Mouse (Mus musculus) intestine, embryonic 14.5 days (tissue): Measurements from ENCODE around the gene Tm9sf1. TPM values are rescaled to one million over a fixed set of nuclear protein-coding genes. Genes with fewer than 3 reads are reported as not detected.
A peak's percentile ranks its signal among the peaks of the same experiment; 100 is the strongest.

Experiments
- ATAC-seq: fragments of 200-750 bp; cut with Nextera tagmentation; replicated peaks from 2 replicates; pipeline ENCODE4 v1.8.0; 2017; ENCODE audit warnings: low read depth, moderate number of reproducible peaks, moderate TSS enrichment, moderate library complexity; ENCODE audit not compliant: low FRiP score, low TSS enrichment
- DNase-seq: peaks from one replicate; pipeline ENCODE4 v3.0.0-alpha.2; 2018; ENCODE audit warnings: low spot score
- H3K27ac ChIP-seq: fragments of 300-500 bp; sonication (generic); 2 replicates; pipeline ENCODE4 v1.5.1; 2014; ENCODE audit warnings: low read depth, mild to moderate bottlenecking, control low read depth
- H3K27me3 ChIP-seq: fragments of 300-500 bp; sonication (generic); replicated peaks from 2 replicates; pipeline ENCODE4 v1.6.1; 2014; ENCODE audit warnings: low read length, control low read depth; ENCODE audit not compliant: control insufficient read depth, insufficient read depth
- H3K36me3 ChIP-seq: fragments of 300-500 bp; sonication (generic); 2 replicates; pipeline ENCODE4 v1.6.1; 2014; ENCODE audit warnings: low read length, control low read depth; ENCODE audit not compliant: control insufficient read depth, insufficient read depth
- H3K4me1 ChIP-seq: fragments of 300-500 bp; sonication (generic); replicated peaks from 2 replicates; pipeline ENCODE4 v1.6.1; 2014; ENCODE audit warnings: low read length, control low read depth, mixed read lengths; ENCODE audit not compliant: control insufficient read depth, insufficient read depth
- H3K4me2 ChIP-seq: fragments of 300-500 bp; sonication (generic); 2 replicates; pipeline ENCODE4 v1.6.1; 2014; ENCODE audit warnings: low read length
- H3K4me3 ChIP-seq: fragments of 300-500 bp; sonication (generic); 2 replicates; pipeline ENCODE4 v1.5.1; 2014; ENCODE audit warnings: low read depth, low read length, control low read depth, mixed read lengths
- H3K9ac ChIP-seq: fragments of 300-500 bp; sonication (generic); 2 replicates; pipeline ENCODE4 v1.6.1; 2014; ENCODE audit warnings: mild to moderate bottlenecking, low read length
- H3K9me3 ChIP-seq: fragments of 300-500 bp; sonication (generic); 2 replicates; pipeline ENCODE4 v1.6.1; 2016; ENCODE audit warnings: low read length, control low read depth; ENCODE audit not compliant: control insufficient read depth
- WGBS: fragments of 180-500 bp; shearing (Covaris S2); extraction: QIAGEN DNeasy Blood & Tissue Kit; methylation state at CpG from one replicate; pipeline ENCODE4 v1.1.7; 2014; 5-methylcytosine and 5-hydroxymethylcytosine counted together
- polyA plus RNA-seq: library from polyadenylated mRNA; unstranded; fragments of >200 nt; fragmentation: Nextera tagmentation; extraction: Ambion mirVana; gene quantifications from 2 replicates; pipeline ENCODE4 v1.2.1, GENCODE M21; 2014

Tm9sf1 gene
- 112 and 114 TPM in 2 replicates for polyA plus RNA-seq

GRCm38 (mm10) chr14:55643060-55643907 is at the start of gene Tm9sf1:
Gene Tm9sf1, minus strand, starts transcription at chr14:55643806.
- Histone ChIP-seq H3K4me2 (peak within 1 kb of the TSS; percentile 88), H3K4me3 (peak within 1 kb of the TSS; percentile 97), H3K9me3 (no peaks in the 10 kb centered on the region), H3K4me1 (peaks cover 19% of the 10 kb centered on the region), H3K9ac (peak within 1 kb of the TSS; percentile 96), H3K27ac (peak within 1 kb of the TSS; percentile 96), H3K27me3 (no peaks in the 10 kb centered on the region), H3K36me3 (peaks cover 43% of the 10 kb centered on the region)
- under 1% methylated on average over 81 of the region's 89 CpGs for WGBS
- DNase-seq (peak; percentile 96), ATAC-seq (peak; percentile 87)

GRCm38 (mm10) chr14:55689433-55689832 is 45.8 kb upstream of the Tm9sf1 start:
- no peaks in the 10 kb centered on the region for H3K36me3 ChIP-seq
- H3K4me2 ChIP-seq: no peak overlapping the region
- H3K4me1 ChIP-seq: no peaks in the 10 kb centered on the region
- no peaks in the 10 kb centered on the region for H3K9me3 ChIP-seq
- H3K4me3 ChIP-seq: no peak overlapping the region
- ATAC-seq (no peak), DNase-seq (no peak)
- 74% methylated on average over 10 of the region's 10 CpGs for WGBS
- H3K9ac ChIP-seq: no peak overlapping the region
- H3K27me3 ChIP-seq: no peaks in the 10 kb centered on the region
- H3K27ac ChIP-seq: no peak overlapping the region

- peak; percentile 13 for ATAC-seq
These were observed 38.5 kb upstream of the Tm9sf1 start for GRCm38 (mm10) chr14:55682118-55682493.

GRCm38 (mm10) chr14:55681160-55682117 is 37.8 kb upstream of the Tm9sf1 start, which contains the start of gene Tinf2:
Gene Tinf2, minus strand, starts transcription at chr14:55681820.
- Histone ChIP-seq H3K36me3 (peaks cover 42% of the 10 kb centered on the region), H3K9ac (peak within 1 kb of the TSS; percentile 63), H3K27ac (peak within 1 kb of the TSS; percentile 81), H3K4me2 (peak within 1 kb of the TSS; percentile 62), H3K4me3 (peak within 1 kb of the TSS; percentile 76), H3K9me3 (no peaks in the 10 kb centered on the region), H3K27me3 (no peaks in the 10 kb centered on the region), H3K4me1 (peaks cover 8% of the 10 kb centered on the region; the same call in 1 of the 2 replicates)
- under 1% methylated on average over 64 of the region's 66 CpGs for WGBS
- peak; percentile 98 for DNase-seq
- peak; percentile 98 for ATAC-seq

More at GRCm38 (mm10) chr14:55682118-55682493, 38.5 kb upstream of the Tm9sf1 start:
- Histone ChIP-seq H3K27me3 (no peaks in the 10 kb centered on the region), H3K36me3 (peaks cover 35% of the 10 kb centered on the region), H3K4me2 (peak overlapping the region; percentile 62), H3K4me1 (peaks cover 8% of the 10 kb centered on the region; the same call in 1 of the 2 replicates), H3K27ac (no peak overlapping the region; the same call in 1 of the 2 replicates), H3K9ac (peak overlapping the region; percentile 29; the same call in 1 of the 2 replicates), H3K4me3 (peak overlapping the region; percentile 76), H3K9me3 (no peaks in the 10 kb centered on the region)
- no peak for DNase-seq
- WGBS: 12% methylated on average over 3 of the region's 3 CpGs

GRCm38 (mm10) chr14:55677615-55678014 is 34.0 kb upstream of the Tm9sf1 start:
- no peak for DNase-seq
- Histone ChIP-seq H3K36me3 (peaks cover 59% of the 10 kb centered on the region), H3K4me1 (peaks cover 13% of the 10 kb centered on the region; the same call in 1 of the 2 replicates), H3K4me2 (no peak overlapping the region), H3K27me3 (no peaks in the 10 kb centered on the region), H3K27ac (no peak overlapping the region), H3K9ac (no peak overlapping the region), H3K9me3 (no peaks in the 10 kb centered on the region), H3K4me3 (no peak overlapping the region)
- ATAC-seq: no peak
- WGBS: 85% methylated on average over 4 of the region's 4 CpGs

GRCm38 (mm10) chr14:55672741-55673060 is 29.1 kb upstream of the Tm9sf1 start:
- 73% methylated on average over 7 of the region's 7 CpGs for WGBS
- peak overlapping the region; percentile 88 for H3K4me2 ChIP-seq
- DNase-seq: no peak
- peak overlapping the region; percentile 73 for H3K27ac ChIP-seq
- peak overlapping the region; percentile 96 for H3K4me3 ChIP-seq
- H3K27me3 ChIP-seq: no peaks in the 10 kb centered on the region
- ATAC-seq: no peak
- peaks cover 44% of the 10 kb centered on the region for H3K36me3 ChIP-seq
- H3K9me3 ChIP-seq: no peaks in the 10 kb centered on the region
- H3K9ac ChIP-seq: peak overlapping the region; percentile 56
- H3K4me1 ChIP-seq: peaks cover 17% of the 10 kb centered on the region; the same call in 1 of the 2 replicates

- Histone ChIP-seq H3K27ac (peak within 1 kb of the TSS; percentile 73), H3K4me3 (peak within 1 kb of the TSS; percentile 96), H3K36me3 (peaks cover 38% of the 10 kb centered on the region), H3K27me3 (no peaks in the 10 kb centered on the region), H3K9ac (peak within 1 kb of the TSS; percentile 80), H3K4me1 (peaks cover 17% of the 10 kb centered on the region; the same call in 1 of the 2 replicates), H3K4me2 (peak within 1 kb of the TSS; percentile 96), H3K9me3 (no peaks in the 10 kb centered on the region)
- under 1% methylated on average over 38 of the region's 38 CpGs for WGBS
- DNase-seq: peak; percentile 98
- ATAC-seq: peak; percentile 95
These were observed 28.5 kb upstream of the Tm9sf1 start, which contains the start of the genes Gmpr2 and Nedd8 for GRCm38 (mm10) chr14:55671833-55672740. Gene Gmpr2, plus strand, starts transcription at chr14:55671941. Gene Nedd8, minus strand, starts transcription at chr14:55672124.
